Mouse (Mus musculus): ENCODE measurements around the gene Nfatc2. TPM values are rescaled to one million over a fixed set of nuclear protein-coding genes. Genes with fewer than 3 reads are reported as not detected.

The Nfatc2 gene
- polyA plus RNA-seq, 1 experiment from 2014 or later: 1.7 TPM

DNA sequence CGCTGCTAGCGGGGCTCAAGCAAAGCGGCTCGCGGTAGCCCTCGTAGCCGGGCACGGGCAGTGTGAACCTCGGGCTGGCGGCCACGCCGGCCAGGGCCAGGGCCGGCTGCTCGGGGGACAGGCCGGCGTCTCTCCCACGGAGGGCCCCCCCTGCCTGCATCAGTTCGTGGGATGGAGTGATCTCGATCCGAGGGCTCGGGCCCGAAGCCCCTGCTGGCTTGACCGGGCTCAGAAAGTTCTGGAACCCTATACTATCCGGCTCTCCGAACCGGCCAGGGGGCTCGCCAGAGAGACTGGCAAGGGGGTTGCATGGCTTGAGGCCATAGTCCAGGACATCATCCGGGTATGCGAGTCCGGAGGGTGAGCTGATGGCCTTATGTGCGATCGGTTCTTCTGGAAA is 30.2 kb downstream of the Nfatc2 start:
- Histone ChIP-seq H3K9me3 (peaks cover 6% of the 10 kb centered on the region; the same call in 1 of the 2 replicates), H3K27ac (no peak overlapping the region), H3K4me2 (no peak overlapping the region), H3K36me3 (no peaks in the 10 kb centered on the region), H3K4me3 (no peak overlapping the region), H3K9ac (no peak overlapping the region), H3K4me1 (replicated peaks) (0 out of 2 replicates have a peak, but pooled peaks cover 9% of the 10 kb centered on the region), H3K27me3 (no peaks in the 10 kb centered on the region)
- ATAC-seq (ENCODE audit: low FRiP score): no peak
- WGBS: 96% methylated on average over 32 of the region's 32 CpGs

DNA sequence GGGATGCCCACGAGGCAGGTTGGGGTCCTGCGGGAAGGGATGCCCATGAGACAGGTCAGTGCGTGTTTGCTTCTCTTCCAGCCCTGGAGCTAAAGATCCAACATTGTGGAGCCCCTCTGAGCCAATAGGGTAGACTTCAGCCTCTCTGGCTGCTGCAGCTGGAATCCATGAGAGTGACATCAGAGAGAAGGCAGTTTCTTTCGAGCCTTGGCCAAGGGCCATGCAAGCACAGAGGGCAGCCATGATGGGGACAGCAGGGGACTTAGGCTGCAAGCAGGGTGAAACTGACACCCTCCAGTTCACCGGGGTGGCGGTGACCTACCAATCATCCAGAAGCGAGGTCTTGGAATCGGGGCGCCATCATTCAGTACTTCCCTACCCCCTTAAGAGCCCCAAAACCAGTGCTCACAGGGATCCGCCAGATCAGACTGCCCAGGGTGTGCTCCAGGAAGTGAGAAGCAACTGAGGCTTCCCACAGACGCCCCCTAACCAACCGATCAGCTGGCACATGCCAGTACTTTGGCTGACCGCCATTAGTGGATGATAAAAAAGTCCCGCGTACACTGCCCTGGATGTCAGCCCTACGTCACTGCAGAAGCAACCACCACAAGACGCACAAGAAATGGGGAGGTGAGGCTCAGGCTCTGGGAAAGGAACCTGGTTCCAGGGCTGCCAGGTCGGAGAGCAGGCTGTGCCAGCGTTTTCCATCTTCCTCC is 35.8 kb downstream of the Nfatc2 start:
- Histone ChIP-seq H3K36me3 (no peaks in the 10 kb centered on the region), H3K27ac (no peak overlapping the region), H3K4me3 (no peak overlapping the region), H3K9ac (no peak overlapping the region), H3K4me2 (no peak overlapping the region), H3K4me1 (replicated peaks) (peaks cover 3% of the 10 kb centered on the region; the same call in 1 of the 2 replicates), H3K27me3 (peaks cover 2% of the 10 kb centered on the region; the same call in 1 of the 2 replicates), H3K9me3 (peaks cover under 1% of the 10 kb centered on the region; the same call in 1 of the 2 replicates)
- no peak for ATAC-seq (ENCODE audit: low FRiP score)
- WGBS: 81% methylated on average over 19 of the region's 19 CpGs

DNA sequence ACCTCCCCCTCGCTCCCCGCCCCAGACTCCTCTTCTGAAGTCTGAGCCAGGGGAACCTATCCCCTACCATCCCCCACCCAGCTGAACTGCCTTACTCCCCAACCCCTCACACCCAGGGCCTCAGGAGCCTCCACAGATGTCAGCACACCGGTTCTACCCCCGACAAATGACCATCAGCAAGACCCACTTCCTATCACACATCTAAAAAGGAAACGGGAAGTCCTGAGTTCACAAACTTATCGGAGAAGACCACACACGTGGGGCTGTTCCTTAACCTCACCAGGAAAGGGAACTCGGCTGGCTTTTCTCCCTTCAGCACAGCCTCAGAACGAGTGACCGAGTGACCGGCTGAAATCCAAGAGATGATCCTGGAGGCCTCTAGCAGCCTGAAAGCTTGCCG is 38.3 kb downstream of the Nfatc2 start:
- H3K9me3 ChIP-seq: no peaks in the 10 kb centered on the region
- H3K9ac ChIP-seq: no peak overlapping the region
- H3K27me3 ChIP-seq: peaks cover 2% of the 10 kb centered on the region; the same call in 1 of the 2 replicates
- H3K36me3 ChIP-seq: no peaks in the 10 kb centered on the region
- no peak for ATAC-seq (ENCODE audit: low FRiP score)
- no peak overlapping the region for H3K27ac ChIP-seq
- no peak overlapping the region for H3K4me2 ChIP-seq
- H3K4me1 ChIP-seq (replicated peaks): peaks cover 3% of the 10 kb centered on the region; the same call in 1 of the 2 replicates
- WGBS: 61% methylated on average over 12 of the region's 12 CpGs
- H3K4me3 ChIP-seq: no peak overlapping the region

DNA sequence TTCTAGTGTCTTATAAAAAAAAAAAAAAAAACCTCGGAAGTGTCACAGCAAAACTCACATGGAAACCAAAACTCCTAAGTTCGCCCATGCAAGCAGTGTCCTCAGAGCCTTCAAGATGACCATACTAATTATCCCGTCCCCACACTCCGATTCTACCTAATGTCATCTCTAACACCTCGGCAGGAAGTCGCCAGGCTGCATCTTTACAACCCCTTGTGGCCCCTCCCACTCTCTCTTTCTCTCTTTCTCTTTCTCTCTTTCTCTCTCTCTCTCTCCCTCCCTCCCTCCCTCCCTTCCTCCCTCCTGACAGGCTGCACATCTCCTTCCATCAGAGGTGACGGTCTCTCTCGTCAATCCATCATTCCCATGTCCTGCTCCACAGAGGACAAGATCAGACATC is 44.4 kb downstream of the Nfatc2 start:
- Histone ChIP-seq H3K9ac (no peak overlapping the region), H3K4me2 (no peak overlapping the region), H3K27ac (no peak overlapping the region), H3K9me3 (no peaks in the 10 kb centered on the region), H3K4me1 (replicated peaks) (peaks cover 44% of the 10 kb centered on the region), H3K36me3 (no peaks in the 10 kb centered on the region), H3K27me3 (peaks cover 23% of the 10 kb centered on the region; the same call in 1 of the 2 replicates), H3K4me3 (no peak overlapping the region)
- no peak for ATAC-seq (ENCODE audit: low FRiP score)
- 73% methylated on average over 8 of the region's 8 CpGs for WGBS

DNA sequence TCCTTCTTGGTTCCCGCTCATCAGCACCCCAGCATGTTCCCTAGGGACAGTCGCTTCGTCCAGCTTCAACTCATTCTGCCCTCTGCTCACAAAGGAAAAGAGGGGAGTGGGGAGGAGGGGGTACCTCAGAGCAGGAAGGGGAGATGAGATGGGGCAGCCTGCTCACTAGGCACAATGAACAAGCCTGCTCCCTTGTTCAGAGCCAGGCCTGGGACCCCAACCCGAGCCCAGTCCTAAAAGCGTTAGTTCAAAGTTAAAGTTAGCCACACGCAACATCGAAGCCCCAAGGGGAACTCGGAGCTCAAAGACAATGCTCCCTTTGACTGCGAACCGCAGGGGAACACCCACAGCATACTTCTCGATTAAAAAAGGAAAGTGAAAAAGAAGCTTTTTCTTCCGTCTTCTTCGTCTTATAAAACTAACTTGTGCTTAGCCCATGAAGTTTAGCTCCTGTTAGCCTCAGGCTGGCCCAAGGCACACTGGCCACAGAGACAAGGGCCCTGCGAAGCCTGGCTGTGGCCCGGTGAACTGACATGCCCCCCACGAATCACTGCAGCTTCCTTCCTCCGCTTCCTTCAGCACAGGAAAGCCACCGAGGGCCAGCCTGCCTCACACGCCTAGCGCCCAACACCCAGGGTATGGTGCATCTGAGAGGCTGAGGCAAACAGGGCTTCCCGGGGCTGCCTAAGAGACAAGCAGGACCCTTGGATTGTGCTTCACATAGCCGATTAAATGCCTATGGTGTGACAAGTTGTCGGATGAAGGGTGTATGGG is 45.4 kb downstream of the Nfatc2 start:
- no peak for ATAC-seq (ENCODE audit: low FRiP score)
- Histone ChIP-seq H3K36me3 (no peaks in the 10 kb centered on the region), H3K9ac (no peak overlapping the region), H3K27me3 (peaks cover 23% of the 10 kb centered on the region; the same call in 1 of the 2 replicates), H3K4me2 (no peak overlapping the region), H3K9me3 (no peaks in the 10 kb centered on the region), H3K4me3 (no peak overlapping the region), H3K27ac (peak overlapping the region; percentile 30; the same call in 1 of the 2 replicates), H3K4me1 (replicated peaks) (peaks cover 50% of the 10 kb centered on the region)
- 32% methylated on average over 23 of the region's 23 CpGs for WGBS

DNA sequence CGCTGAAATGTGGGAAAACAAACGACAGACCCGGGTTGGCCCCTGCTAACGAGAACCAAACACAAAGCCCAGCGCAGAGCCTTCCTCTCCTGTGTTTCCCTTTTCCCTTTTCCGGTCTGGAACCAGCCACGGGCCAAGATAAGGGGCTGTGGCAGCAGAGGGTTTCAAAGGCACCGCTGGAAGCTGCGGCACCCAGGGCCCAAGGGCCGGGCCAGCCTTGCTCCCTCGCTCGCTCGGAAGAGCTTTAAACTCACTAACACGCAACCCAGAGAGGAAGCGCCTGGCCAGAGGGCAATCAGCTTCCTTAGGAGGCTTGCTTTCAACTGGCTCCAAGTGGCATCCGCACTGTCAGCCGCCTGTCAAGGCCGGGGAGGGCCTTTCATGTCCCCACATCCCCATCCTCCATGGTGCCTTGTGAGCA is 47.9 kb downstream of the Nfatc2 start:
- peak overlapping the region; percentile 46; the same call in 1 of the 2 replicates for H3K9ac ChIP-seq

DNA sequence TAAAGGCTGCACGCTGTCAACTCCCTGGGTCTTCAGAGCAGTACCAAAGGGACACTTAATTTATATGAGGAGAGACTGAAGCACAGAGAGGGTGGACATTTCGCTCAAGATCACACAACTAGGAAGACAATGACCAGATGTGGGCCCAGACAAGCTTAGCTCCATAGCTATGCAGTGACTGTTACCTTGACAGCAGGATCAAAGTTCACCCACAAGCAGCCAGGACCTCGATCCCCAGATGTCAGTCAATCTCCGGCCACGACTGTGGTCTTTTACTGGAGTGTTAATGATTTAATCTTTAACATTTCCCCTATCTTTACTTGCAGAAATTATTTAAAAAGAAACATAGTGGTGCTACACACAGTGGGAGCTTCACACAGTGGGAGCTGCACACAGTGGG is 49.1 kb downstream of the Nfatc2 start:
- 51% methylated on average over 5 of the region's 5 CpGs for WGBS
- ATAC-seq (ENCODE audit: low FRiP score): no peak

More for the DNA sequence above, 47.9 kb downstream of the Nfatc2 start:
- no peaks in the 10 kb centered on the region for H3K36me3 ChIP-seq
- H3K4me2 ChIP-seq: no peak overlapping the region
- 0 out of 2 replicates have a peak overlapping the region, but pooled peaks have one; percentile 48 for H3K27ac ChIP-seq
- H3K4me3 ChIP-seq: no peak overlapping the region
- peaks cover 23% of the 10 kb centered on the region; the same call in 1 of the 2 replicates for H3K27me3 ChIP-seq
- no peaks in the 10 kb centered on the region for H3K9me3 ChIP-seq
- 0 out of 2 replicates have a peak, but pooled peaks have one; percentile 22 for ATAC-seq (ENCODE audit: low FRiP score)
- H3K4me1 ChIP-seq (replicated peaks): peaks cover 50% of the 10 kb centered on the region
- WGBS: 43% methylated on average over 18 of the region's 18 CpGs

DNA sequence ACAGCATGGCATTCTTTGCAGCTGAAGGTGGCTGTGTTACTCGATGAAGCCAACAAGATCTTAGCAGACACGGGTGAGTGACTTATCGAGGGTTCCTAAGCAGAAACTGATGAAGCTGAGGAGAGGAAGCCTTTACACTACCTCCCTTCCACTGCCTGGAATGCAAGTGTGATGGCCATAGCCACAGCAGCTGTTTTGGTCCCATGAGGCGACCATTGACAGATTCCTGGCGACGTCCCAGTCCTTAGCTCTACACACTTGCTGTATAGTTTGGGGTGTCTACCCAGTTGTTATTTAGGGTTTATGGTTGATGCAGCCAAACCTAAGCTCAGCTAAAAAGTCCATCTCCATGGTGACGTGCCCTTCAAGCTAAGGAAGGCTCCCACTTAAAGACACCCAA is 50.2 kb downstream of the Nfatc2 start:
- H3K27me3 ChIP-seq: peaks cover 24% of the 10 kb centered on the region; the same call in 1 of the 2 replicates
- no peak overlapping the region for H3K4me3 ChIP-seq
- no peaks in the 10 kb centered on the region for H3K36me3 ChIP-seq
- no peak overlapping the region for H3K4me2 ChIP-seq
- no peak overlapping the region for H3K27ac ChIP-seq
- H3K9ac ChIP-seq: no peak overlapping the region
- ATAC-seq (ENCODE audit: low FRiP score): no peak
- peaks cover 43% of the 10 kb centered on the region for H3K4me1 ChIP-seq (replicated peaks)
- H3K9me3 ChIP-seq: no peaks in the 10 kb centered on the region
- 92% methylated on average over 7 of the region's 7 CpGs for WGBS

More for the DNA sequence above, 49.1 kb downstream of the Nfatc2 start:
- Histone ChIP-seq H3K9me3 (no peaks in the 10 kb centered on the region), H3K36me3 (no peaks in the 10 kb centered on the region), H3K27ac (no peak overlapping the region), H3K4me2 (no peak overlapping the region), H3K4me3 (no peak overlapping the region), H3K4me1 (replicated peaks) (peaks cover 50% of the 10 kb centered on the region), H3K27me3 (peaks cover 29% of the 10 kb centered on the region; the same call in 1 of the 2 replicates), H3K9ac (no peak overlapping the region)

DNA sequence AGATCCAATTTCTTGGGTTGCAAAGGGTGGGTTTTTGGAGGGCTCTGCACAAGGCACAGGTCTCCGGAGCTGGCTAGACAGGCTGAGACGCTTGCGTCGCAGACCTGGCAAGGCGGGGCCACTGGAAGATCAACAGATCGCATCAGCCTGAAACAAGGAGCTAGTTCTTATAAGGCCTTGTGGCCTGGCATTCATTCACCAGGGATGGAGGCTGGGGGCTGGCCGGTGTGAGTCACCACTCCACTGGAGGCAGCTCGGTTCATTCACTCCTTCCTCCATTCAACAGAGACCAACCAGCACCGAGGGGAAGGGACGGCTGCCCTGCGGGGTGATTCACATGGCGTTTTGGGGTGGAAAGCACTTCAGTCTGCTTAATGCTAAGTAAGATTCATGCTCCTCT is 52.1 kb downstream of the Nfatc2 start:
- Histone ChIP-seq H3K4me2 (no peak overlapping the region), H3K27ac (no peak overlapping the region), H3K4me1 (replicated peaks) (peaks cover 35% of the 10 kb centered on the region), H3K27me3 (0 out of 2 replicates have a peak, but pooled peaks cover 14% of the 10 kb centered on the region), H3K9me3 (no peaks in the 10 kb centered on the region), H3K9ac (no peak overlapping the region), H3K36me3 (no peaks in the 10 kb centered on the region), H3K4me3 (no peak overlapping the region)
- ATAC-seq (ENCODE audit: low FRiP score): no peak
- 52% methylated on average over 12 of the region's 12 CpGs for WGBS

DNA sequence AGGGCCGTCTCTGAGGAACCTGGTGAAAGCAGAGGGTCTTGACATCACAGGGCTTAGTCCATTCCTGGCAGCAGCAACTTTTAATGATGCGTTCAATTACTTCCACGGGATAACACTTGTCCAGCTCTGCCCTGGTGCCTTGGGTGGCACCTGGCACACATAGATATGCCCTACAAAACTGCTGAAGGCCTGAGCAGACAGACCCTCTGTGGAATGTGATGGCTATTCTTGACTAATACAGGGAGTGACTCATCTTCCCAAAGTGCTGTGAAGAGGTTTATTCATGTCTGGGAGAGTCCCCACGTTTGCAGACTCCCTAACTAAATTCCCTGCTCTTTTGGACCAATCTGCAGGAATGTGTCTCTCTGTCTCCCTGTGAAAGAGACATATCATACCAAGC is 53.4 kb downstream of the Nfatc2 start:
- no peak overlapping the region for H3K27ac ChIP-seq
- no peak overlapping the region for H3K9ac ChIP-seq
- H3K9me3 ChIP-seq: no peaks in the 10 kb centered on the region
- H3K4me2 ChIP-seq: no peak overlapping the region
- H3K36me3 ChIP-seq: no peaks in the 10 kb centered on the region
- peaks cover 28% of the 10 kb centered on the region for H3K4me1 ChIP-seq (replicated peaks)
- H3K27me3 ChIP-seq: 0 out of 2 replicates have a peak, but pooled peaks cover 12% of the 10 kb centered on the region
- 77% methylated on average over 4 of the region's 4 CpGs for WGBS
- ATAC-seq (ENCODE audit: low FRiP score): no peak
- H3K4me3 ChIP-seq: no peak overlapping the region

DNA sequence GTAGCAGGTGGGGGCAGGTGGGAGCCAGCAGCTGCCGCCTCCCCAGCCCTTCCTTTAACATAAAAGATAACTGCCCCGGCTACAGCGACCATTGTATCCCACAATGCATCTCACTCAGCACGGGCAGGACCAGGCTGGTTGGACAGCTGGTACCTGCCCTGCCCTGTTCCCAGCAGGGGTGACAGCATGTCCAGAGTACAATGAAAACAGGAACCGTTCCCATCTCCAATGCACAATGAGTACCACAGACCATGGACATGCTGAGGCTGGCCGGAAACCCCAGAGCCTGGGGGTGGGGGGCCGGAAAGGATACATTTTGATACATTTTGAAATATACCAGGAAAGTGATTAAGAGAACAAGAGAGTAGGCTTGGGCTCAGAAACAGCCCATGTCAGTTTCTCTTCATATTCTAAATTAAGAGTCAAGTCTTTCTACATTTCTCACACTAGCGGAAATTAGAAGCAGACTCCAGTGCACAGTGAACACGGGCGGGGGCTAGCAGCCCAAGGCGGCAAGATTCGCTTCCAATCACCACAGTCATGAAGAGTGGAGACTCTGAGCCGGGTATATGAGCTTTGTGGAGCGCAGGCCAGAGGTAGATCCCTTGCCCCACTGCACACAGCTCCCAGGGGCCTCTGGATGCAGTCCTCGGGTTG is 55.4 kb downstream of the Nfatc2 start:
- ATAC-seq (ENCODE audit: low FRiP score): no peak
- H3K4me1 ChIP-seq (replicated peaks): peaks cover 16% of the 10 kb centered on the region
- H3K36me3 ChIP-seq: no peaks in the 10 kb centered on the region
- no peak overlapping the region for H3K9ac ChIP-seq
- 0 out of 2 replicates have a peak, but pooled peaks cover 12% of the 10 kb centered on the region for H3K27me3 ChIP-seq
- 62% methylated on average over 15 of the region's 15 CpGs for WGBS
- no peak overlapping the region for H3K27ac ChIP-seq
- no peak overlapping the region for H3K4me2 ChIP-seq
- no peaks in the 10 kb centered on the region for H3K9me3 ChIP-seq
- H3K4me3 ChIP-seq: no peak overlapping the region

DNA sequence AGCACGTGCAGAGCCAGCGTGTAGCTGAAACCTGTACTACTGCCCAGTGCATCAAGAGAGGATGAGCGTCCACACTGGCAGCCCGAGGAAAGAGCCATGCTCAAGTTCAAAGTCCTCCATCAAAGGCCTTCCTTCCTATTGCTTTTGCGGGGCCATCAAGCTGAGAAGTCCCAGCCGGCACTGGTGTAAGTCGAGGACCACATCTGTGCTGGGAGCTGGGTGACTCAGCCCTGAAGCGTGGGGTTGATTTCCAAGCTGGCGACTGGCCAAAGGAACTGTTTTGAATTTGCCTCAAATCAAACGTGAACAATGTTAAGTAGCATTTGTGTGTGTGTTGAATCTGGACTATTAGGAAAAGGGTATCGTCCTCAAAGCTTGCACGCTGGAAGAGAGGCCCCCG is 57.4 kb downstream of the Nfatc2 start:
- H3K27me3 ChIP-seq: 0 out of 2 replicates have a peak, but pooled peaks cover 12% of the 10 kb centered on the region
- no peak overlapping the region for H3K4me2 ChIP-seq
- H3K9me3 ChIP-seq: no peaks in the 10 kb centered on the region
- no peak for ATAC-seq (ENCODE audit: low FRiP score)
- H3K4me1 ChIP-seq (replicated peaks): peaks cover 26% of the 10 kb centered on the region
- H3K4me3 ChIP-seq: no peak overlapping the region
- WGBS: 58% methylated on average over 13 of the region's 13 CpGs
- 0 out of 2 replicates have a peak overlapping the region, but pooled peaks have one; percentile 30 for H3K27ac ChIP-seq
- H3K9ac ChIP-seq: no peak overlapping the region
- no peaks in the 10 kb centered on the region for H3K36me3 ChIP-seq

All from hindbrain, embryonic 13.5 days (tissue).